Mouse (Mus musculus): ENCODE data around the gene Tspan9.

DNA sequence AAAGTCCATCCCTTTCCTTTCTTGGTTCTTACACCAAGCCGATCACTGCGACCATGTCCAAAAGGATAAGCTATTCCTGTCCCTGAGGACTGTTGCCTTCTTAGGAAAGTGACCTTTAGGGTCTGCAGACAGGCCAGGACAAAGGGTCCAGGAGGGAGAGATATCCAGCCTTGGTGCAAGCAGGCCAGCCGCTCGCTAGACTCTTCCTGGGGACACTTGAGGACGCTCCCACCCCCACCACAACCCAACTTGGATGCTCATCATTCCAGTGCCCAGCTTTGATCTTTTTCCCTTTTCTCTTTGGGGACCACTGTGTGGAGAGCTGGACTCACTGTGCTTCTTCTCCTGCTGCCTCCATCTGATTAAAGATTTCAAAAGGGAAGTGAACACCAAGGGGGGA is 214.7 kb downstream of the Tspan9 start:
- TF ChIP-seq MAFK (IDR thresholded peaks at IDR 0.05; ENCODE audit: insufficient read depth, low read depth, low read length), result no peak
- no peak for TF ChIP-seq HCFC1 (IDR thresholded peaks at IDR 0.05; ENCODE audit: borderline replicate concordance, insufficient read depth, low read length)
